In the genomic region with DNA sequence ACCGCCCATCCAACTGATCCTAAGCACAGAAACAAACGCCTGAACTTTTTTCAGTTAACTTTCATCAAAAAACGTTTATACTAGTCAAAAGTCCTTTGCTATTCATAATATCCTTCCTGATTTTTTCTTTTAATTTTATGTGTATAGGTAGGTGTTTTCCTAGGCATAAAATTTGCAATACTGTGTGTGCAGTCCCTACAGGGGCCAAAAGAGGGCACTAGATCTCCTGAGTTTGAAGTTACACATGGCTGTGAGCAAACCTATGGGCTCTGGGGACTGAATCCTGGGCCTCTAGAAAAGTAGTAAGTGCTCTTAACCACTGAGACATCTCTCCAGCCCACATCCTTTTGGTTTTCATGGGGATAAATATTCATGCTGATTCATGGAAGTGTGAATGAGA, we compare ENCODE assay signal across 25 mouse cellular contexts.
"Had no signal": no experiment of that assay in that cellular context is flagged by ENCODE, and none has a peak within 500 bp of the region (broad histone marks: within the 10 kb centered on the region; RNA-seq: fewer than 3 reads in every experiment).

No protein-coding gene starts in this region.

- H3K4me3 ChIP-seq: heart, embryonic 10.5 days; heart, embryonic 12.5 days; hindbrain, embryonic 10.5 days; hindbrain, embryonic 13.5 days; intestine, embryonic 15.5 days; limb, embryonic 13.5 days; limb, embryonic 15.5 days; liver, embryonic 12.5 days had no signal

- H3K9me3 ChIP-seq: heart, embryonic 10.5 days; heart, embryonic 12.5 days; hindbrain, embryonic 13.5 days; intestine, embryonic 15.5 days; limb, embryonic 13.5 days; limb, embryonic 15.5 days; liver, embryonic 12.5 days had no signal

- H3K4me2 ChIP-seq: heart, embryonic 12.5 days; hindbrain, embryonic 13.5 days; intestine, embryonic 15.5 days; limb, embryonic 13.5 days; limb, embryonic 15.5 days; liver, embryonic 12.5 days had no signal

- ATAC-seq: hindbrain, embryonic 16.5 days; inflammation-experienced regulatory T-cells, adult 6 months; intestine, embryonic 15.5 days; intestine, postnatal 0 days; liver, embryonic 12.5 days had no signal

- H3K9ac ChIP-seq: heart, embryonic 12.5 days; hindbrain, embryonic 13.5 days; intestine, embryonic 15.5 days; limb, embryonic 13.5 days; limb, embryonic 15.5 days; liver, embryonic 12.5 days; liver, embryonic 14.5 days had no signal

- H3K27ac ChIP-seq: heart, embryonic 10.5 days; hindbrain, embryonic 10.5 days; hindbrain, embryonic 13.5 days; intestine, embryonic 15.5 days; kidney, postnatal 0 days; limb, embryonic 13.5 days; limb, embryonic 15.5 days; liver, embryonic 12.5 days; liver, embryonic 14.5 days had no signal

- DNase-seq: gastrocnemius, postnatal 10 days; gastrocnemius, postnatal 25 days; heart, adult 18-20 months; heart, postnatal 10 days; heart, postnatal 4 days; kidney, adult 18-20 months; kidney, adult 8-10 months; kidney, postnatal 14 days; kidney, postnatal 36 days; layer of hippocampus, adult 9-11 months; layer of hippocampus, postnatal 36 days; left cerebral cortex, postnatal 4 days had no signal

- H3K36me3 ChIP-seq: heart, embryonic 10.5 days; heart, embryonic 12.5 days; hindbrain, embryonic 10.5 days; hindbrain, embryonic 13.5 days; intestine, embryonic 15.5 days; limb, embryonic 13.5 days; limb, embryonic 15.5 days; liver, embryonic 12.5 days had no signal

- H3K4me1 ChIP-seq: heart, embryonic 10.5 days; heart, embryonic 12.5 days; hindbrain, embryonic 10.5 days; hindbrain, embryonic 13.5 days; intestine, embryonic 15.5 days; limb, embryonic 13.5 days; limb, embryonic 15.5 days; liver, embryonic 12.5 days had no signal

- H3K27me3 ChIP-seq: heart, embryonic 12.5 days; hindbrain, embryonic 13.5 days; intestine, embryonic 15.5 days; limb, embryonic 13.5 days; limb, embryonic 15.5 days; liver, embryonic 12.5 days had no signal
